Mouse (Mus musculus): ENCODE results near the gene Clptm1.
"Not testable (repeated sequence)": the region's sequence is repeated elsewhere in the genome, so short reads cannot be mapped to it uniquely, and the experiment has no call there.

Gene Clptm1

DNA sequence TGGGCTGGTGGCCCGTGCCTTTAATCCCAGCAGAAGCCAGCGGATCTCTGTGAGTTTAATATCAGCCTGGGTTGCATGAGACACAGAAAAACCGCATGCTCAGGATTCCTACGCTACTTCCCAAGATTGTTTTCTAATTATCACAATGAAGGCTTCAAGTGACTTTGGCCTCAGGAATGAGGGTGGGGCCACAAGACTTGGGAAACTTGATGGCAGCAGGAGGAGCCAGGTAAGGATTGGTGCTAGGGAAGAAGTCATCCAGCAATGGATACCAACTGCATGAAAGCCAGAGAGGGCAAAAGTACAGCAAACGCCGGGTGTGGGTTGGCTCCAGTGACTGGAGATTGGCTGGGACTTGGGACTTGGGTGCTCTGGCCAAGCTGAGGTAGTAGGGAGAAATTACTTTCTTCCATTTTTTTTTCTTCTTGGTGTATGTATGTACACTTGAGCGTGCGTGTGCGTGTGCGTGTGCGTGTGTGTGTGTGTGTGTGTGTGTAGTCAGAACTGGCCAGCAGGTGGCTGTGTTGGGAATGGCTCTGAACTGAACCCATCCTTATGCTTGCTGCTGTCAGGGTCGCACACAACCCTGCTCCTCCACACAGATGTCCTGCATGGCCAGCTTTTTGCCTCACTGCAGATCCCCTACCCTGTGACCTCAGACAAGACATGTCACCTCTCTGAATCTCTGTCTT, 55.0 kb downstream of the Clptm1 start:
- DNase-seq (ENCODE audit: low spot score in 2 of 2): no peak

DNA sequence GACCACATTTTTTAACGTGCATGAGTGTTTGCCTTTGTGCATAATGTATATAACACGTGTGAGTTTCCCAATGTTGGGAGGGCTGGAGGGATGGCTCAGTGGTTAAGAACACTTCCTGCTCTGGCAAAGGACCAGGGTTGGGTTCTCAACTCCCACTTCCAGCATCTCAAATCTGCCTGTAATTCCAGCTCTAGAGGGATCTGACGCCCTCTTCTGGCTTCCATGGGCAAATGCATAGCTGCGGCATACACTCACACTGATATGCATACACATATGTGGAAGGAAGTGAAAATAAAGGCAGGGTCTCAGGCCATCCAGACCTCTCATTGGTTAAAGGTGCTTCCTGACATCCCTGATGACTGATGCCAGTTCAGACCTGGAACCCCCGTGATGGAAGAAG, 57.5 kb downstream of the Clptm1 start:
- DNase-seq (ENCODE audit: low spot score in 2 of 2): no peak

DNA sequence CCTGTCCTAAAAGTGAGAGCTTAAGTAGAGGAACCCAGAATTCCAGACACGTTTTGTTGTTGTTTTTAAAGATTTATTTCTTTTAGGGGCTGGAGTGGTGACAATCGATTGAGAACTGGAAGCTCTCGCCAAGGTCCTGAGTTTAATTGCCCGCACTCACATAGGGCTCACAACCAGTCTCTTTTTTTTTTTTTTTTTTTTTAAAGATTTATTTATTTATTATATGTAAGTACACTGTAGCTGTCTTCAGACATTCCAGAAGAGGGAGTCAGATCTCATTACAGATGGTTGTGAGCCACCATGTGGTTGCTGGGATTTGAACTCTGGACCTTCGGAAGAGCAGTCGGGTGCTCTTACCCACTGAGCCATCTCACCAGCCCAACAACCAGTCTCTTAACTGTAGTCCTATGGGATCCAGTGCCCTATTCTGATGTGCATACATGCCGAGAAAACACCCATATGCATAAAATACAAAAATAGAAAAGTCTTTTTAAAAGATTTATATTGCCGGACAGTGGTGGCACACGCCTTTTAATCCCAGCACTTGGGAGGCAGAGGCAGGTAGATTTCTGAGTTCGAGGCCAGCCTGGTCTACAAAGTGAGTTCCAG, 60.1 kb downstream of the Clptm1 start:
- DNase-seq (ENCODE audit: low spot score in 2 of 2): not testable (repeated sequence)

DNA sequence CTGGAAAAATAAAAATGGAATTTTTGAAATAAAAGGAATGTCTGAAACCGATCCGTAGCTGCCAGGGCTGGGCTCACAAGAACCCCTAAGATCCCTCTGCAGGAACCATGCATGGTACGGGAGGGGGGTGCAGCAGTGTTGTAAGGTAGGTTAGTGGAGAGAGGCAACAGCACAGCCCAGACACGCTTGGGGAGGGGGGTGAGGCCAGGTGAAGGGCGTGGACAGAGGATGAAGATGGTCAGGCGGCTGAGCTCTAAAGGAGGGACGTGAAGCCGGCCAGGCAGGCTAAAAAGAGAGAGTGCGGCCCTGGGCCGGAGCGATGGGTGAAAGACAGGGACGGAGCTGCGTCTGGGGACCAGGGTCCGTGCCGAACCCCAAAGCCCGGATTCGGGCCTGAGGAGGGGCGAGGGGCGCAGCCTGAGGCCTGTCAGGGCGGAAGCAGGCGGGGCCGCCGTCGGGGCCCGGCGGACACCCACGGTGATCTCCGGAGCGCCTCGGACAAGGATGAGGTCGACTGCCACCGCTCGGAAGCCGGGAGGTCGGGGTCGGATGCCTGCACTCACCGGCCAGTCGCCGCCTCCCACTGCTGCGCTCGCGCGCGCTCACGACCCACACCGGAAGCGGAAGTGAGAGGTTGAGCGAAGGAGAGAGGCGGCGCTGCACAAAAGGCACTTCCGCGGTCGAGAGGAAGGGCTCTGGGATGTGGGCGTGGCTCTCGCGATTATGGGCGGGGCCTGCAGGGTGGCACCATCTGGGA, 60.8 kb downstream of the Clptm1 start, which contains the start of gene Clasrp:
Gene Clasrp (minus strand): TSS at position 638 of the 757 bp plus-strand sequence.
- peak; percentile 95 to 96 for DNase-seq (ENCODE audit: low spot score in 2 of 2)

DNA sequence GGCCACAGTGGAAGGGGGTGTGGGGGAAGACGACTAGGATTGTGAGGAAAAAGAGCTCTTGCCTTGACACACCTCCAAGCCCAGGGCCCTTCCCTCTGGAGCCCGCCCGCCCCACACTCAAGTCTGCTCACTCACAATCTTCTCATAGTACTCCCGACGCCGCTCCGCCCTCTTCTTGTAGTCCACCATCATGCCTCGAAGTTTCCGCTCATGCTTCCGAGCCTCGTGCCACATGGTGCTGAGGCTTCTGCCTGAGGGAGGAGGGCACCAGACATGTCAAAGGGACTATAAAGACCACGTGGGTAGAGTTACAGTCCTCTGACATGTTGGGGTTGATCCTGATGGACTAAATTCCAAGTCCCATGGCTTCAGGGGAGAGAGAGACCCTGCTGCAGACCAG, 61.8 kb downstream of the Clptm1 start:
- no peak for DNase-seq (ENCODE audit: low spot score in 2 of 2)

DNA sequence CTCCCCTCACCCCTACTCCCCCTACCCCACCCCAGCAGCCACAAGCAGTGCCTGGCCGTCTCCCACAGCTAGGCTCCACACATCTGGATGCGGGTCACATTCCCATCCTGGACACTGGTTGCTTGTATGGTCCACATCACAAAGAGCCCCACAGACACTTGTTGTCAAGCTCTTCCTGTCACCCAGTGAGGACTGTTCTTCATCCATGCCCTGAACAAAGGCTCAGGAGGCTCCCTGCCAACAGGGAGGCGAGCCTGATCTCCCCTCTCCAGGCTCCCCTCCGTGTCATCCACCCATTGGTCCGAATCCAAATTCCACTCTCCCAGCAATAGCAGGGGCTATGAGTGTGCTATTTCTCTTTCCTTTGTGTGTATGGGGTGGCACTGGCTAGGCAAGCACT, 64.3 kb downstream of the Clptm1 start:
- DNase-seq (ENCODE audit: low spot score in 2 of 2): no peak

DNA sequence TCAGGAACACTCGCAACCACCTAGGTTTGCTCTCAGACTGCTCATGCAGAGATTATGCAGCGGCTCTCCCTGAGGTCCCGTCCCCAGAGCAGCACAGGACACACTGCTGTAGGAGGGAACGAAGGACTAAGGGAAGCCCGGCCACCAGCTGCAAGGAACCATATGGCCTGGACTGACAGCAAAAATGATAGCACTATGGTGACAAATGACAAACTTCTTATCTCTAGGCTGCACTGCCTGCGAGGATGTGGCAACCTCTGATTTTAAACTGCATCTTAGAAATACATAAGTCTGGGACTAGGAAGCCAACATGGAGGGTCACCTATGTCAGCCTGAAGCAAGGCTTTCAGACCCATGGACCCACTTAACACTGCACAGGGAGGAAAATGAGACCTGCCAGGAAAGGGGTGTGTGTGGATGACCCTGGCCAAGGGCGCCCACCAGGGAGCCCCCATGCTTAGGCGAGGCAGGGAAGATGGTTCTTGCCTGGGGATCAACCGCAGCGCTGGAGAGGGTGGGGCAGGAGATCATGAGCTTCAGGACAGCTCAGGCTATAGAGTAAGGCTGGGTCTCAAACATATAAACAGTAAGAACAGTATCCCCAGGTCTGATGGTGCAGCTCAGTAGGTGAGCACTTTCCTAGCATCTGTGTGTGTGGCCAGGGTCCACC, 71.6 kb downstream of the Clptm1 start:
- DNase-seq (ENCODE audit: low spot score in 2 of 2): no peak

DNA sequence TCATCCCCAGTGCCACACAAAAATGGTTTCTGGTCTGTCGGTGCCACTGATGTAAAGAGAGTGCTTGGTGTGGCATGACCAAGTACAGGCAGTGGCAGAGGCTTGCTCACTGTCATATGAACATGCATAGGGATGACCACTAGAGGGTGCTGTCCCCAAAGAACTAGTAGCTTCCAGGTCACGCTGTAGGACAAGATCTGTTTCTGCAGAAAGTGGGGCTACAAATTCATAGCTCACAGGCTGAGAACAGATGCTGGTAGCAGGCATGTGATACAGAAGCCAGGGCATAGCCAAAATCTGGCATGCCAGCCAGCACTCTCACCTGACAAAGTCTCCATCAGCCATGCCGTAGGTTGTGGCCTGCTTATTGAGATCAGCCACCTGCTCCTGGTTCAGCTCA, 74.9 kb downstream of the Clptm1 start:
- peak; percentile 35 to 56 for DNase-seq (ENCODE audit: low spot score in 2 of 2)

DNA sequence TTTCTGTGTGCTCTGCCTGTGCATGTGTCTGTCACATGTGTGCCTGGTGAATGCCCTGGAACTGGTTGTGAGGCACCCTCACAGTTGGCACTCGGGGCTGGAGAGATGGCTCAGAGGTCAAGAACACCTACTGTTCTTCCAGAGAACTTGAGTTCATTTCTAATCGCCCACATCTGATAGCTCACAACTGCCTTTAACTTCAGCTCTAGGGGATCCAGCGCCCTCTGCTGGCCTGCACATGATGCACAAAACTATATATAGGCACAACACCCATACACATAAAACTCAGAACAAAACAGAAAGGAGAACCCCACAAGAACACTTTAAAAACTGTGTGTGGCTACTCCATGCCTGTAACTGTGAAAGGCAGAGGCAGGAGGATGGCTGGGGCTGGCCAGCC, 75.6 kb downstream of the Clptm1 start:
- DNase-seq (ENCODE audit: low spot score in 2 of 2): no peak

DNA sequence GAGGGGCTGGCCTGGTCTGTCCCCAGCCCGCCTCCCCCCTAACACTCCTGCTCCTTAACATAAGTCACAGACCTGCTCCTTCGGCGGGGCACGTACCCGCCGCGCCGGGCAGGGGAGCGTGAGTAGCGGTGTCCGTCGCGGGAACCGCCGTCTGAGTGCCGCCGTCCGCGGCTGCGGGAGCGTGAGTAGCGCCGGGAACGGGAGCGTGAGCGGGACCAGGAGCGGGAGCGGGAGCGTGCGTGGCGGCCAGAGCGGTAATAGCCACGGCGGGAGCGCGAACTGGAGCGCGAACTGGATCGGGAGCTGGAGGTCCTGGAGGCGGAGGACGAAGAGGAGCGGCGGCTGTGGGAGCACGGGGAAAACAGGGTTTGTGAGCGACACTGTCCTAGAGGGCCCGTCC, 78.6 kb downstream of the Clptm1 start:
- no peak for DNase-seq (ENCODE audit: low spot score in 2 of 2)
